Mouse (Mus musculus) embryonic facial prominence, embryonic 13.5 days (tissue): ENCODE data around the gene Mgat4e. TPM values are rescaled to one million over a fixed set of nuclear protein-coding genes. Genes with fewer than 3 reads are reported as not detected.

Source experiments
- polyA plus RNA-seq: library from polyadenylated mRNA; unstranded; fragments of >200 nt; fragmentation: Nextera tagmentation; extraction: Ambion mirVana; gene quantifications from 2 replicates; pipeline ENCODE4 v1.2.1, GENCODE M21; 2015

Gene Mgat4e
- polyA plus RNA-seq, 1 experiment from 2014 or later, result not detected

Other genes starting within 250 kb of the Mgat4e start
- 4.0 and 5.0 TPM in 2 replicates for gene Ppfia4, start 216.8 kb downstream of the Mgat4e start, polyA plus RNA-seq
- 84.1 and 89.7 TPM in 2 replicates for gene Tmem183a, start 187.7 kb downstream of the Mgat4e start, polyA plus RNA-seq
- gene 4933406M09Rik, start 163.7 kb downstream of the Mgat4e start, polyA plus RNA-seq, result not detected in 2 replicates
- gene Cyb5r1, start 144.1 kb downstream of the Mgat4e start, polyA plus RNA-seq, result 34.9 and 37.4 TPM in 2 replicates
- gene Adipor1, start 134.3 kb downstream of the Mgat4e start, polyA plus RNA-seq, result 81.6 and 87.4 TPM in 2 replicates
- 31.7 and 33.1 TPM in 2 replicates for gene Klhl12, start 94.2 kb downstream of the Mgat4e start, polyA plus RNA-seq
- gene Rabif, start 55.0 kb downstream of the Mgat4e start, polyA plus RNA-seq, result 41.1 and 41.6 TPM in 2 replicates
- 88.9 and 93.9 TPM in 2 replicates for gene Kdm5b, start 10.5 kb upstream of the Mgat4e start, polyA plus RNA-seq
- 0.41 and 0.46 TPM in 2 replicates for gene Syt2, start 97.0 kb upstream of the Mgat4e start, polyA plus RNA-seq